Mouse (Mus musculus) thymus, adult 2 months (tissue): ENCODE measurements around the gene Ermp1. TPM values are rescaled to one million over a fixed set of nuclear protein-coding genes. Genes with fewer than 3 reads are reported as not detected.

Experiments
- DNase-seq: peaks from one replicate; pipeline ENCODE4 v3.0.0; 2021
- H3K27ac ChIP-seq: fragments of 200-500 bp; 2 replicates; pipeline ENCODE4 v1.5.1; 2012; ENCODE audit warnings: low read length, control low read depth; ENCODE audit not compliant: control insufficient read depth, insufficient read depth
- H3K27me3 ChIP-seq: fragments of 200-500 bp; 2 replicates; pipeline ENCODE4 v1.6.1; 2012; ENCODE audit warnings: mild to moderate bottlenecking, low read length, moderate library complexity, mixed read lengths; ENCODE audit not compliant: control insufficient read depth, insufficient read depth
- H3K36me3 ChIP-seq: fragments of 200-500 bp; 2 replicates; pipeline ENCODE4 v1.6.1; 2012; ENCODE audit warnings: mild to moderate bottlenecking, low read length, moderate library complexity; ENCODE audit not compliant: control insufficient read depth, insufficient read depth
- H3K4me1 ChIP-seq: fragments of 200-500 bp; replicated peaks from 2 replicates; pipeline ENCODE4 v1.6.1; 2012; ENCODE audit warnings: low read length; ENCODE audit not compliant: control insufficient read depth, insufficient read depth
- H3K4me3 ChIP-seq: fragments of 200-500 bp; 2 replicates; pipeline ENCODE4 v1.5.1; 2012; ENCODE audit warnings: mild to moderate bottlenecking, low read length, control low read depth, moderate library complexity; ENCODE audit not compliant: control insufficient read depth, insufficient read depth
- CTCF ChIP-seq: fragments of 200-500 bp; IDR thresholded peaks from 2 replicates; pipeline ENCODE4 v1.5.1; 2012; ENCODE audit warnings: mild to moderate bottlenecking, control low read depth, low read length, moderate library complexity, borderline replicate concordance; ENCODE audit not compliant: control insufficient read depth, poor library complexity, insufficient read depth; ENCODE audit errors: extremely low read depth
- POLR2A ChIP-seq: fragments of 200-500 bp; IDR thresholded peaks from 2 replicates; pipeline ENCODE4 v1.6.1; 2012; ENCODE audit warnings: mild to moderate bottlenecking, low read length, control low read depth, moderate library complexity; ENCODE audit not compliant: control insufficient read depth, poor library complexity, insufficient read depth; ENCODE audit errors: extremely low read depth
- WGBS: fragments of 180-500 bp; shearing (Covaris S2); methylation state at CpG from one replicate; pipeline ENCODE4 v1.1.7; 2018; 5-methylcytosine and 5-hydroxymethylcytosine counted together
- polyA plus RNA-seq: library from polyadenylated mRNA; depleted of rRNA; stranded (reverse); fragments of >200 nt; gene quantifications from 2 replicates; pipeline ENCODE4 v1.2.3, GENCODE M21; 2012; rRNA removed

Gene Ermp1
- polyA plus RNA-seq, 1 experiment = 18.1 TPM

- Histone ChIP-seq H3K36me3 (0 out of 2 replicates have a peak, but pooled peaks cover 2% of the 10 kb centered on the region), H3K27ac (no peak overlapping the region), H3K27me3 (no peaks in the 10 kb centered on the region), H3K4me3 (no peak overlapping the region), H3K4me1 (no peaks in the 10 kb centered on the region)
- WGBS = 92% methylated on average over 4 of the region's 4 CpGs
- TF ChIP-seq CTCF (no peak), POLR2A (no peak)
- no peak for DNase-seq
Measured at GRCm38 (mm10) chr19:29562166-29562565, 86.0 kb downstream of the Ermp1 start.

Other genes starting within 250 kb of the Ermp1 start
- 4.0 and 4.7 TPM in 2 replicates for gene Pdcd1lg2, start 237.5 kb downstream of the Ermp1 start, polyA plus RNA-seq
- 19.4 and 21.1 TPM in 2 replicates for gene Ric1, start 126.1 kb downstream of the Ermp1 start, polyA plus RNA-seq
- gene Mlana, start 49.4 kb upstream of the Ermp1 start, polyA plus RNA-seq = 0.27 TPM in 1 of 2 replicates, not detected in the other
- 11.3 and 12.5 TPM in 2 replicates for gene 9930021J03Rik, start 157.6 kb upstream of the Ermp1 start, polyA plus RNA-seq
- 4.6 and 6.1 TPM in 2 replicates for gene Ranbp6, start 164.6 kb upstream of the Ermp1 start, polyA plus RNA-seq